In genomic region chr2:35211681-35212080, GRCm38 (mm10) we compare ENCODE assay signal across 30 mouse cellular contexts. TPM values are rescaled to one million over a fixed set of nuclear protein-coding genes. Genes with fewer than 3 reads are reported as not detected.
DNase-seq lines count a peak whose midpoint lies in the region; ATAC-seq and TF ChIP-seq lines count a peak whose summit lies in the region.
"Had no signal": no experiment of that assay in that cellular context is flagged by ENCODE, and none has a peak within 500 bp of the region (broad histone marks: within the 10 kb centered on the region; RNA-seq: fewer than 3 reads in every experiment).

No protein-coding gene starts in this region.

- H3K79me2 ChIP-seq in CH12.LX (replicated peaks; ENCODE audit: control insufficient read depth, extremely low read depth, insufficient read depth, poor library complexity, severe bottlenecking), result no peaks in the 10 kb centered on the region

- no peak overlapping the region for H3K27ac ChIP-seq in CH12.LX (ENCODE audit: insufficient read depth, low read depth)
- H3K27ac ChIP-seq in intestine, postnatal 0 days (ENCODE audit: low read depth, low read length), result no peak overlapping the region
- H3K27ac ChIP-seq in stomach, embryonic 16.5 days (ENCODE audit: low read length), result peak overlapping the region; percentile 31
- no peak overlapping the region for H3K27ac ChIP-seq in cerebellum, adult 2 months (ENCODE audit: insufficient read depth, low read length)
- H3K27ac ChIP-seq: embryonic facial prominence, embryonic 12.5 days; hindbrain, embryonic 14.5 days; kidney, postnatal 0 days; limb, embryonic 12.5 days; liver, embryonic 13.5 days; midbrain, embryonic 12.5 days; neural tube, embryonic 13.5 days had no signal

- no peak overlapping the region for H3K4me2 ChIP-seq in CH12.LX (ENCODE audit: insufficient read depth, low read depth, poor library complexity, severe bottlenecking)
- no peak overlapping the region for H3K4me2 ChIP-seq in intestine, postnatal 0 days (replicated peaks; ENCODE audit: low read depth)
- H3K4me2 ChIP-seq in stomach, embryonic 16.5 days (ENCODE audit: low read depth, low read length), result no peak overlapping the region
- H3K4me2 ChIP-seq: embryonic facial prominence, embryonic 12.5 days; heart, embryonic 11.5 days; hindbrain, embryonic 14.5 days; limb, embryonic 12.5 days; liver, embryonic 13.5 days; lung, embryonic 14.5 days; midbrain, embryonic 12.5 days; neural tube, embryonic 13.5 days had no signal

- TF ChIP-seq RAD21 in CH12.LX (IDR thresholded peaks at IDR 0.05; ENCODE audit: low read depth, low read length), result no peak

- no peak for TF ChIP-seq CTCF in CH12.LX (conservative IDR thresholded peaks at IDR 0.05 in 1 of 2, IDR thresholded peaks at IDR 0.05 in 1 of 2; ENCODE audit: low read depth in 2 of 2, low read length in 2 of 2)
- TF ChIP-seq CTCF in intestine, postnatal 0 days (IDR thresholded peaks at IDR 0.05; ENCODE audit: low read depth), result no peak
- TF ChIP-seq CTCF in cerebellum, adult 2 months (IDR thresholded peaks at IDR 0.05; ENCODE audit: borderline replicate concordance, insufficient read depth, low read depth, low read length), result no peak

- TF ChIP-seq EP300 in CH12.LX (IDR thresholded peaks at IDR 0.05; ENCODE audit: low read length), result no peak

- peak; percentile 43 for DNase-seq in heart, adult 11 months
- no peak for DNase-seq in heart, postnatal 14 days
- no peak for DNase-seq in CH12.LX (ENCODE audit: extremely low read depth)
- DNase-seq in cerebellum, adult 2 months, result no peak
- DNase-seq in spleen, postnatal 36 days (ENCODE audit: low spot score in 2 of 2), result no peak
- DNase-seq in left cerebral cortex, adult 9 months (ENCODE audit: low spot score in 2 of 2), result no peak
- DNase-seq: adrenal gland, postnatal 10 days; cerebellum, adult 11 months; cerebellum, adult 9-11 months; embryo, embryonic 11 days; gastrocnemius, postnatal 25 days; heart, adult 18-20 months; heart, postnatal 4 days; kidney, adult 8-10 months; kidney, postnatal 4 days; layer of hippocampus, postnatal 36 days; liver, embryonic 13.5 days; lung, embryonic 14.5 days; right cerebral cortex, postnatal 14 days had no signal

- no peak for TF ChIP-seq POLR2A in CH12.LX (IDR thresholded peaks at IDR 0.05; ENCODE audit: low read depth, low read length)
- no peak for TF ChIP-seq POLR2A in cerebellum, adult 2 months (IDR thresholded peaks at IDR 0.05; ENCODE audit: borderline replicate concordance, insufficient read depth, low read length)

- peak; percentile 55 for ATAC-seq in intestine, postnatal 0 days
- ATAC-seq in stomach, embryonic 16.5 days (ENCODE audit: insufficient read depth, low FRiP score), result peak; percentile 75; the same call in 1 of the 2 replicates
- ATAC-seq: forebrain, embryonic 14.5 days had no signal

- H3K4me1 ChIP-seq in CH12.LX (ENCODE audit: control insufficient read depth in 1 of 2, insufficient read depth in 2 of 2), result peaks cover 23 to 55% of the 10 kb centered on the region in 2 experiments
- no peaks in the 10 kb centered on the region for H3K4me1 ChIP-seq in intestine, postnatal 0 days (replicated peaks; ENCODE audit: control insufficient read depth, insufficient read depth, low read length)
- H3K4me1 ChIP-seq in stomach, embryonic 16.5 days (ENCODE audit: control insufficient read depth, insufficient read depth, low read length), result peaks cover 3% of the 10 kb centered on the region; the same call in 1 of the 2 replicates
- H3K4me1 ChIP-seq in cerebellum, adult 2 months (ENCODE audit: control insufficient read depth, insufficient read depth, low read length), result no peaks in the 10 kb centered on the region

- no peaks in the 10 kb centered on the region for H3K36me3 ChIP-seq in CH12.LX (replicated peaks in 1 of 2; ENCODE audit: control insufficient read depth in 1 of 2, insufficient read depth in 1 of 2, low read length in 1 of 2)
- no peaks in the 10 kb centered on the region for H3K36me3 ChIP-seq in intestine, postnatal 0 days (ENCODE audit: control insufficient read depth, insufficient read depth)
- H3K36me3 ChIP-seq in stomach, embryonic 16.5 days (ENCODE audit: control insufficient read depth, insufficient read depth, low read length), result no peaks in the 10 kb centered on the region
- H3K36me3 ChIP-seq: embryonic facial prominence, embryonic 12.5 days; G1E; limb, embryonic 12.5 days; liver, embryonic 13.5 days; midbrain, embryonic 12.5 days; neural tube, embryonic 13.5 days had no signal

- H3K9me3 ChIP-seq in CH12.LX (replicated peaks; ENCODE audit: low read length), result no peaks in the 10 kb centered on the region
- no peaks in the 10 kb centered on the region for H3K9me3 ChIP-seq in intestine, postnatal 0 days (ENCODE audit: control insufficient read depth)
- H3K9me3 ChIP-seq in stomach, embryonic 16.5 days (replicated peaks; ENCODE audit: control insufficient read depth, low read length), result no peaks in the 10 kb centered on the region
- H3K9me3 ChIP-seq: embryonic facial prominence, embryonic 12.5 days; G1E; liver, embryonic 13.5 days; midbrain, embryonic 12.5 days; neural tube, embryonic 13.5 days had no signal

- in situ Hi-C loops in CH12.LX (cut with MboI; ENCODE audit: low pct_ligation_motif_present, low pct_unique_long_range_greater_than_20kb, low sequenced_read_pairs), result loop anchor here (5.0 to 10.0 kb wide), 2 partner anchors 46 to 163 kb away; partner anchors contain the start of gene Gsn

- WGBS in intestine, postnatal 0 days, result 40% methylated on average over 3 of the region's 3 CpGs
- 60% methylated on average over 3 of the region's 3 CpGs for WGBS in stomach, embryonic 16.5 days
- 84% methylated on average over 3 of the region's 3 CpGs for WGBS in cerebellum, adult 2 months

- H3K4me3 ChIP-seq in CH12.LX (replicated peaks in 1 of 3; ENCODE audit: low read depth in 2 of 3, low read length in 2 of 3, poor library complexity in 1 of 3), result no peak overlapping the region
- H3K4me3 ChIP-seq in intestine, postnatal 0 days (ENCODE audit: low read depth, low read length), result no peak overlapping the region
- H3K4me3 ChIP-seq in stomach, embryonic 16.5 days (replicated peaks; ENCODE audit: low read length), result no peak overlapping the region
- no peak overlapping the region for H3K4me3 ChIP-seq in cerebellum, adult 2 months (replicated peaks; ENCODE audit: insufficient read depth, low read depth, low read length)
- H3K4me3 ChIP-seq: embryonic facial prominence, embryonic 12.5 days; limb, embryonic 12.5 days; liver, embryonic 13.5 days; midbrain, embryonic 12.5 days; neural tube, embryonic 13.5 days had no signal

- no peaks in the 10 kb centered on the region for H3K27me3 ChIP-seq in CH12.LX (replicated peaks)
- H3K27me3 ChIP-seq in intestine, postnatal 0 days (replicated peaks; ENCODE audit: control insufficient read depth, insufficient read depth, low read length), result no peaks in the 10 kb centered on the region
- no peaks in the 10 kb centered on the region for H3K27me3 ChIP-seq in stomach, embryonic 16.5 days (ENCODE audit: control insufficient read depth, insufficient read depth, low read length)
- no peaks in the 10 kb centered on the region for H3K27me3 ChIP-seq in cerebellum, adult 2 months (ENCODE audit: control insufficient read depth, insufficient read depth, low read length)
- H3K27me3 ChIP-seq: neural tube, embryonic 13.5 days had no signal

- intact Hi-C loops in heart, postnatal 14 days (cut with DNase I), result no loop called here

- H3K9ac ChIP-seq in CH12.LX (ENCODE audit: insufficient read depth, low read depth), result no peak overlapping the region
- no peak overlapping the region for H3K9ac ChIP-seq in intestine, postnatal 0 days (ENCODE audit: low read depth, low read length)
- no peak overlapping the region for H3K9ac ChIP-seq in stomach, embryonic 16.5 days (ENCODE audit: low read length)
- H3K9ac ChIP-seq: embryonic facial prominence, embryonic 12.5 days; hindbrain, embryonic 14.5 days; limb, embryonic 12.5 days; liver, embryonic 13.5 days; lung, embryonic 14.5 days; midbrain, embryonic 12.5 days; neural tube, embryonic 13.5 days had no signal

- dilution Hi-C loops in CH12.LX (cut with MboI; ENCODE audit: extremely low pct_ligation_motif_present, extremely low pct_unique_long_range_greater_than_20kb, low sequenced_read_pairs), result no loop called here

TF ChIP-seq in CH12.LX, 34 proteins besides CTCF, POLR2A, EP300 and RAD21:
- TF ChIP-seq MXI1 (IDR thresholded peaks at IDR 0.05; ENCODE audit: low read depth, low read length) (no peak), ZMIZ1 (IDR thresholded peaks at IDR 0.05; ENCODE audit: low read depth, low read length) (no peak), MAX (IDR thresholded peaks at IDR 0.05; ENCODE audit: low read length) (peak; percentile 84), KAT2A (IDR thresholded peaks at IDR 0.05; ENCODE audit: insufficient replicate concordance, low read length) (no peak), CHD1 (IDR thresholded peaks at IDR 0.05; ENCODE audit: low read depth, low read length) (no peak)

RNA-seq across cellular contexts. Expression of gene Rab14, which starts 10.8 kb away (rescaled TPM):
- 100 to 1,000 TPM; 134 to 139 TPM for total RNA-seq in heart, postnatal 14 days (2021)
- total RNA-seq in CH12.LX (2012; rRNA removed) (26.8 and 31.6 TPM in 2 replicates), CH12.LX (2014; rRNA removed) (66.2 and 69.2 TPM in 2 replicates)
- polyA plus RNA-seq in CH12.LX (2012; ENCODE audit: insufficient read length, low read depth), result 83.1 and 94.4 TPM in 2 replicates
- polyA plus RNA-seq in intestine, postnatal 0 days (2015; fragmentation: Nextera tagmentation; extraction: Ambion mirVana), result 364 and 399 TPM in 2 replicates
- 292 and 332 TPM in 2 replicates for polyA plus RNA-seq in stomach, embryonic 16.5 days (2015; fragmentation: Nextera tagmentation; extraction: Ambion mirVana)
- polyA plus RNA-seq in cerebellum, adult 2 months (2012; rRNA removed), result 165 and 168 TPM in 2 replicates

RNA-seq across cellular contexts. Expression of gene Gsn, which starts 44.5 kb away (rescaled TPM):
- 100 to 1,000 TPM; 271 to 430 TPM for total RNA-seq in heart, postnatal 14 days (2021)
- 41.0 and 54.2 TPM in 2 replicates for total RNA-seq in CH12.LX (2012; rRNA removed)
- total RNA-seq in CH12.LX (2014; rRNA removed), result 37.5 and 42.9 TPM in 2 replicates
- 22.6 and 24.2 TPM in 2 replicates for polyA plus RNA-seq in CH12.LX (2012; ENCODE audit: insufficient read length, low read depth)
- polyA plus RNA-seq in intestine, postnatal 0 days (2015; fragmentation: Nextera tagmentation; extraction: Ambion mirVana), result 129 and 138 TPM in 2 replicates
- 386 and 449 TPM in 2 replicates for polyA plus RNA-seq in stomach, embryonic 16.5 days (2015; fragmentation: Nextera tagmentation; extraction: Ambion mirVana)
- 119 and 127 TPM in 2 replicates for polyA plus RNA-seq in cerebellum, adult 2 months (2012; rRNA removed)
